Mouse (Mus musculus) R1 (cell line): ENCODE results near the gene Aldh3b1.

ENCODE experiments used
- DNase-seq: peaks from one replicate; pipeline ENCODE4 v3.0.0-alpha.2; 2018; ENCODE audit warnings: low read depth, low spot score

Gene Aldh3b1

GRCm38 (mm10) chr19:3884325-3884990 lies 45.1 kb downstream of the Aldh3b1 start:
- DNase-seq = no peak

- DNase-seq = no peak
Observed at GRCm38 (mm10) chr19:3882214-3882613, 47.4 kb downstream of the Aldh3b1 start.

- DNase-seq = no peak
Observed at GRCm38 (mm10) chr19:3880054-3880848, 49.4 kb downstream of the Aldh3b1 start.

GRCm38 (mm10) chr19:3875045-3875444 lies 54.6 kb downstream of the Aldh3b1 start:
- DNase-seq = no peak

- DNase-seq = no peak
Observed at GRCm38 (mm10) chr19:3872373-3872772, 57.2 kb downstream of the Aldh3b1 start.

DNA sequence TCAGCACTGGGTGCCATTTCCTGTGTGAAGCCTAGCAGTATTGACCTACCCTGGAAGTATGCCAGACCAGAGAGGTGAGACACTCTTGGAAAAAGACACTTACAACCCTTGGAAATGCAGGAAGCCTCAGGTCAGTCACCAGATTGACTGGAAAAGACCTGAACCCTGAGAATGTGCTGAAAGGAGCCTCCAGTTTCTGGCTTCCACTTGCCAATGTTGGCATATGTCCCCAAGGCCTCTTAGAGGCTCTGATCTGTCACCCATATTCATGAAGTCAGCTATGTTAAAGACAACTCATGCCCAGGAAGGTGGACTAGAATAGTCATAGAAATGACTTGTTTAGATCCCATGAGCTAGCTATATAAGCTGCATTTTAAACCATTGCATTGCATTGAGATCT lies 58.1 kb downstream of the Aldh3b1 start:
- no peak for DNase-seq

- DNase-seq = no peak
Observed at GRCm38 (mm10) chr19:3868290-3868689, 61.3 kb downstream of the Aldh3b1 start.

DNA sequence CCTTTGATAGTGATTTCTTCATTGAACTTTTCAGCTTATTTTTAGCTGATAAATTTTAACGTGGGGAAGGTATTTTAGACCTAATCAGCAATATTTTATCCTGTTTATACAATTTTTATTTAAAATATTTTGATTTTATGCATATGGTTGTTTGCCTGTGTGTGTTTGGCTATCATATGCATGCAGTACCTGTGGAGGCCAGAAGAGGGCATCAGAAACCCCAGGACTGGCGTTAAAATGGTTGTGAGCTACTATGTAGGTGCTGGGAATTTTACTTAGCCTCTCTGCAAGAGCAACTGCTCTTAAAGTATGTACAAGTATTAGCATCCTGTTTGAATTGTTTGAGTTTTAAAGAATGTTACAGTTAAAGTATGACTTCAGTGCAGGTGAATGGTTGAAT lies 64.6 kb downstream of the Aldh3b1 start:
- DNase-seq = peak; percentile 50
